Mouse (Mus musculus) liver, embryonic 16.5 days (tissue): Measurements from ENCODE around the gene Nrp2. TPM values are rescaled to one million over a fixed set of nuclear protein-coding genes. Genes with fewer than 3 reads are reported as not detected.

Experiments
- ATAC-seq: fragments of 200-750 bp; cut with Nextera tagmentation; 2 replicates; pipeline ENCODE4 v1.8.0; 2017; ENCODE audit warnings: low read depth, mild to moderate bottlenecking, moderate number of reproducible peaks, moderate library complexity
- H3K27ac ChIP-seq: fragments of 300-500 bp; sonication (generic); 2 replicates; pipeline ENCODE4 v1.5.1; 2014; ENCODE audit warnings: mild to moderate bottlenecking, low read length
- H3K27me3 ChIP-seq: fragments of 300-500 bp; sonication (generic); 2 replicates; pipeline ENCODE4 v1.6.1; 2014; ENCODE audit warnings: low read depth, low read length, mixed read lengths; ENCODE audit not compliant: control insufficient read depth, insufficient read depth
- H3K36me3 ChIP-seq: fragments of 300-500 bp; sonication (generic); 2 replicates; pipeline ENCODE4 v1.6.1; 2014; ENCODE audit warnings: mild to moderate bottlenecking; ENCODE audit not compliant: control insufficient read depth, insufficient read depth
- H3K4me1 ChIP-seq: fragments of 300-500 bp; sonication (generic); 2 replicates; pipeline ENCODE4 v1.6.1; 2014; ENCODE audit warnings: low read depth, low read length, mixed read lengths; ENCODE audit not compliant: control insufficient read depth
- H3K4me2 ChIP-seq: fragments of 300-500 bp; sonication (generic); 2 replicates; pipeline ENCODE4 v1.6.1; 2014; ENCODE audit warnings: low read depth, low read length, mixed read lengths
- H3K4me3 ChIP-seq: fragments of 300-500 bp; sonication (generic); 2 replicates; pipeline ENCODE4 v1.5.1; 2014; ENCODE audit warnings: low read depth, mild to moderate bottlenecking, low read length
- H3K9ac ChIP-seq: fragments of 300-500 bp; sonication (generic); 2 replicates; pipeline ENCODE4 v1.6.1; 2014; ENCODE audit warnings: low read depth, low read length
- H3K9me3 ChIP-seq: fragments of 300-500 bp; sonication (generic); replicated peaks from 2 replicates; pipeline ENCODE4 v1.6.1; 2016; ENCODE audit warnings: low read length; ENCODE audit not compliant: control insufficient read depth
- WGBS: fragments of 180-500 bp; shearing (Covaris S2); extraction: QIAGEN DNeasy Blood & Tissue Kit; methylation state at CpG from one replicate; pipeline ENCODE4 v1.1.7; 2014; ENCODE audit not compliant: insufficient replicate concordance; 5-methylcytosine and 5-hydroxymethylcytosine counted together
- polyA plus RNA-seq: library from polyadenylated mRNA; unstranded; fragments of >200 nt; fragmentation: Nextera tagmentation; extraction: Ambion mirVana; gene quantifications from 2 replicates; pipeline ENCODE4 v1.2.1, GENCODE M21; 2015

Nrp2 gene
- polyA plus RNA-seq, 1 experiment from 2014 or later = 0.91 TPM

DNA sequence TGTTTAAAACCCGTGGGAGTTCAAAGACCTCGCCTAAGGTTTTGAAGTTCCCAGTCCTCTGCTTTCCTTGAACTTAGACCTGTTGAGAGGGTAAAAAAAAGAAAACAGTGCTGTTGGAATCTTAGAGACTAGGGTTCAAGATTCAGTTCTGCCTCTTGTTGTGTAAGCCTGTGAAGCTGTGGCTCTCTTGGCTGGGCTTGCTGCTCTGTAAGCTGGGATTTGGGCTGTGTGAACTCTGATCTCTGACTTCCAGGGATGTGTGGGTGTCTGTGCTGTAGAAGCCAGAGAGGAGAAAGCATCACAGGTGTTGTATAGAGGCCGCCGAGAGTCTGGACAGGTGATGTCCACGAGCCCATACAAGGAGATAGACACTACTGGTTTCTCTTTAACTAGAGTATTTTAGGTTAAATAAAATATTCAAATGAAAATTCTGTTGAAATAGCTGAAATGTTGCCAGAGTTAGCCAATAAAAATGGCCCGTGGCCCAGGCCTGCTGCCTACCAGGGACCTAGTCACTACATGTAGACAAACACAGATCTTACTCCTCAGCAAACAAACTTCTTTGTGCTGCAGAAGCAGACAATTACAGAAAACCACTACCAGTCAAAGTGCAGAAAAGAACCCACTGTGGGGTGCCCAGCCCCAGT lies 120.6 kb downstream of the Nrp2 start:
- 49% methylated on average over 6 of the region's 6 CpGs for WGBS
- H3K27me3 ChIP-seq = no peaks in the 10 kb centered on the region
- no peaks in the 10 kb centered on the region for H3K9me3 ChIP-seq
- no peaks in the 10 kb centered on the region for H3K36me3 ChIP-seq
- H3K27ac ChIP-seq = no peak overlapping the region
- no peak overlapping the region for H3K9ac ChIP-seq
- ATAC-seq = no peak
- H3K4me3 ChIP-seq = no peak overlapping the region
- H3K4me2 ChIP-seq = no peak overlapping the region
- no peaks in the 10 kb centered on the region for H3K4me1 ChIP-seq

DNA sequence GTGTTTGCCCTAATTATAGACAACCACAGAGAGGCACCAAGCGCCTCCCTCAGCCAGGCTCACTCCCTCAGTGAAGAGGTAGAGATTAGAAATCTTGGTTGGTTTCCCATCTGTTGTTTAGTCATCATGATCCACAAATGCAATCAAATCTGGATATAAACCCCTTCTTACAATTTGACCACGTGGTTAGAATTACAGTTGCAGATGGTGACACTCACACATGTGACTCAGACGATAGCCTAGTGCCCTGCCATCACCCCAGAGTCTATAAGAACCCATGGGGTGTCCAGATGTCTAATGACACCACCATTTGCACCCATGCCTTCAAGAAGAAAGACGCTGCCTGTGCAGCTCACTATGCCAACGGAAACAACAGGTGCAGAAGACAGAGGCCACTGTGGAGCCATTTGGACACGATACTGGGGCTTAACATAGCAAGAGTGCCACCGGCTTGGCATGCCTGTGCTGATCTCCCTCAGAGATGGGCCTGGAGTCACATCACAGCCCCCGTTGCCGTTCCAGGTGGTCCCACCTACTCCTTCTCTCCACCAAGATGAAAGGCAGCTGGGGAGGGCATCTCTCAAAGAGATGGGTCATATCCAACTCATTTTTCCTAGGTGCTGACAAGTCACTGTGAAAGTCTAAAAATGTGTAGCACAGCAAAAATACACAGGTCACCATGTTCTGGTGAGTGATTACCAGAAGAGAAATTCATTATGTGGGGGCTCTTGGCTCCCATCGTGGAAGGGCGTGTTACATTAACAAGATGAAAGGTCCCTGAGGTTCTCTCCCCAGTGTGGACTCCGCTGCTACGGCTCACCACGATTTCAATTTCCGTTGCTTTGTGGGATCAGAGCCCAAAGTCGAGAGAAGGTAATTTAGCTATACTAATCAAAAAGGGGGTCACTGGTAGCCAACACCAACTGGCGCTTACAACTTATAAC lies 123.0 kb downstream of the Nrp2 start:
- no peaks in the 10 kb centered on the region for H3K9me3 ChIP-seq
- H3K4me3 ChIP-seq = no peak overlapping the region
- no peak for ATAC-seq
- no peaks in the 10 kb centered on the region for H3K36me3 ChIP-seq
- H3K27me3 ChIP-seq = no peaks in the 10 kb centered on the region
- H3K9ac ChIP-seq = no peak overlapping the region
- no peak overlapping the region for H3K4me2 ChIP-seq
- H3K27ac ChIP-seq = no peak overlapping the region
- 69% methylated on average over 17 of the region's 17 CpGs for WGBS
- no peaks in the 10 kb centered on the region for H3K4me1 ChIP-seq

DNA sequence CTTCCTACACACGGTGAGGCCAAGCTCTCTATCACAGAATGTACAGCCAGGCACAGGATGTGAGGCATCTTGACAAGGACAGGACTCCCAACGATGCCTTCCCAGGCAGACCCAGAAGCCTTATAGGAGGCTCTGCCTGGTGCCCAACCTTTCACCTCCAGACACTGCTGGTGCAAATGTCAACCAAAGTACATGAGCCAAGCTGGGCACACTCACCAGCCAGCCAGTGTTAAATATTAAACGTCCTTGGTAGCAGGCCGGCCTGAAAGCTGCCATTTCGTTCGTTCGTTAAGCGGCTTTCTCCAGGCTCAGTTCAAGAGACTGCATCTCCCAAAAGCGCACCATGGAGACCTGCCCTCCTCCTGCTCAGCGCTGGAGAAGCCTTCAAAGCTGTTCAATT lies 124.2 kb downstream of the Nrp2 start:
- Histone ChIP-seq H3K4me1 (no peaks in the 10 kb centered on the region), H3K4me3 (no peak overlapping the region), H3K27me3 (no peaks in the 10 kb centered on the region), H3K27ac (no peak overlapping the region), H3K36me3 (no peaks in the 10 kb centered on the region), H3K9ac (no peak overlapping the region), H3K9me3 (no peaks in the 10 kb centered on the region), H3K4me2 (no peak overlapping the region)
- 46% methylated on average over 10 of the region's 10 CpGs for WGBS
- ATAC-seq = peak; percentile 21; the same call in 1 of the 2 replicates

DNA sequence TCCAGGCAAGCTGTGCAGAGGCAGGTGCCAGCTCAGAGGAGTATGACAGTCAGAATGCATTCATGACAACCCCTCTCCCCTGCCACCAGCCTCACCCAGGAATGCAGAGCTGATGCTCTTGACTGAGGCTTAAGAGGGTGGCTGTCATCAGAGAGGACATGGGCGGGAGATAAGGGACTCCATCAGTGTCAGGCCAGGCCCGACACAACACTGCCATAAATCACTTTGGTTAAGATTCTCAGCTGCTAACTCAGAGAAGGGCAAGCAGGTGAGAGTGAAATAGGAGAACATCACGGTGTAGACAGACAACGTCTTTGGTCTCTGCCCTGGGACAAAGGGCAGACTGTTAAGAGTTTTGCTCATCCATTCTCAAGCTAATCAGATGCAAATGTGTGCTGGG lies 125.1 kb downstream of the Nrp2 start:
- H3K9me3 ChIP-seq = no peaks in the 10 kb centered on the region
- no peak overlapping the region for H3K4me2 ChIP-seq
- no peaks in the 10 kb centered on the region for H3K4me1 ChIP-seq
- WGBS = 44% methylated on average over 4 of the region's 4 CpGs
- H3K27ac ChIP-seq = no peak overlapping the region
- H3K4me3 ChIP-seq = no peak overlapping the region
- H3K9ac ChIP-seq = no peak overlapping the region
- H3K27me3 ChIP-seq = no peaks in the 10 kb centered on the region
- no peak for ATAC-seq
- H3K36me3 ChIP-seq = no peaks in the 10 kb centered on the region

DNA sequence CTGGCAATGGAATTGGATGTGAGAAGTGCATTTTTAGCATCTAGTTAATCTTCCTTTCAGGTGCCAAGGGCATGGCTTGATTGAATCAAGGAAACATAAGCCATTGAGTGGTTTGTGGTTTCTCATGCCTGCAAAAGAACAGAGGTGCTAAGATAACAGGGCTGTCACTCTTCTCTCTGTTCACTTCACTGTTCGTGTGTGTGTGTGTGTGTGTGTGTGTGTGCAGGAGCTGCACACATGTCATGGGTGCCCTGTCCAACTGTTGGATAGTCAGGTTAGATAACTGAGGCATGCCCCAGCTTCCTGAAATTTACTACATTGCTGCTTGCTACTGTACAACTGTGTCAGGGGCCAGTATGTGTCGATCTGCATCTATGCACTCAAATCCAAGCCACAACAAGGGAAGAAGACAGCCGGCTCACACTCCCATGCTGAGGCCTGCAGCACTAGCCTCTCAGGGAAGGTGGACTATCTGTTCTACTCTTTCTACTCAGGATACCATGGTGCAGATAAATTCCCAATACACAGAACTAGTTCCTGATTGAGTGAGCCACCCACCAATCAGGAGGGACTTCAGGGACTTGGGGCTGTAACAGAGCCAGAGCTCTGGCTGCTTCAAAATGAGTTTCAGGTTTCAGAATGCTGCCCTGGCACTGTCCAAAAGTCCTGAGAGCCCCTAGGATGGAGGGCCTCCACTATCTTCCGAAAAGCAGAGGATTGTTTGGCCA lies 126.8 kb downstream of the Nrp2 start:
- ATAC-seq = no peak
- Histone ChIP-seq H3K9ac (no peak overlapping the region), H3K27ac (no peak overlapping the region), H3K4me3 (no peak overlapping the region), H3K36me3 (no peaks in the 10 kb centered on the region), H3K9me3 (no peaks in the 10 kb centered on the region), H3K4me2 (no peak overlapping the region), H3K27me3 (no peaks in the 10 kb centered on the region), H3K4me1 (no peaks in the 10 kb centered on the region)
- WGBS = 33% methylated on average over 4 of the region's 4 CpGs

DNA sequence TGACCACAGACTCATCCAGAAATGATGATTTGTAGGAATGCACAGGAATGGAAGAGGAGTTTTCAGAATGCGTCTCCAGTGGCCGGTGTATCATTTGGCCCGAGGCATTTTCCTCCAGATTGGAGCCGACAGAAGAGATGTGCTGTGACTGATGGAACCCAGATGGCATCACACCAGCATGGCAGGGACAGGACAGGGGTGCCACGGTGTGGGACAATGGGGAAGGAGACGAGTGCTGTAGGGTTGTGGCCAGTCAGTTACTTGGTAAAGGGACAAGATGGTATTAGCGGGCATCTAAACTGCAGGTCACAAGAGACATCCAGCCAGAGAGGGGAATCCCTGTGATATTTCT lies 127.3 kb downstream of the Nrp2 start:
- 65% methylated on average over 7 of the region's 7 CpGs for WGBS
- H3K36me3 ChIP-seq = no peaks in the 10 kb centered on the region

DNA sequence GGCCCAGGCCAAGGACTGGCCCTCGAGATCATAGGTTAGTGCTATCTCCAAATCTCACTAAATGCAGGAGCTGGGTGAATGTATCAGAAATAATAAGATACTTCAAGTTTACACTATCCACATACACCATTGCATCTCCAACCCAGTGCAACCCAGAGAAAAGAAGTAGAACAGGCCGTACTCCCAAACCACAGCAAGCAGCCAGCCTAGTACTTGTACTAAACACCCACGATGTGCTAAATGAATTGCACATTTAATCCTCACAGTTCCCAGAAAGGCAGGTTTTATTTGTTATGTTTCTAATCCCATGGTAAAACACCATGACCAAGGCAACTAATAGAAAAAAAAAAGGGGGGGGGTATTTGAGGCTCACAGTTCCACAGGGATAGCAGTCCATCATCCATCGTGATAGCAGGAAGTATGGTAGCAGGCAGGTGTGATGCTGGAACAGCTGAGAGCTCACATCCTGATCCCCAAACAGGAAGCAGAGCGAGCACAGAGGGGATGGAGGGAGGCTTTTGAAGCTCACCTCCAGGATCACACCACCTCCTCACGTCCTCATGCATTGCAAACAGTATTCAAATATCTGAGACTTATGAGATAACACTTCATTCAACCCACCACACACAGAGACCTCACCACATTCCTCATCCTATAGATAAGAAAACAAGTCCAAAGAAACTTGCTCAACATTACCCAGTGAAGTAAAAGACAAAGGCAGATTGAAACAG lies 128.8 kb downstream of the Nrp2 start:
- WGBS = 50% methylated on average over 6 of the region's 6 CpGs
- no peaks in the 10 kb centered on the region for H3K9me3 ChIP-seq
- H3K4me3 ChIP-seq = no peak overlapping the region
- no peak for ATAC-seq
- H3K9ac ChIP-seq = no peak overlapping the region
- no peaks in the 10 kb centered on the region for H3K4me1 ChIP-seq
- no peak overlapping the region for H3K27ac ChIP-seq
- no peaks in the 10 kb centered on the region for H3K27me3 ChIP-seq
- no peak overlapping the region for H3K4me2 ChIP-seq
- no peaks in the 10 kb centered on the region for H3K36me3 ChIP-seq

More for the DNA sequence above, 127.3 kb downstream of the Nrp2 start:
- Histone ChIP-seq H3K27ac (no peak overlapping the region), H3K4me1 (no peaks in the 10 kb centered on the region), H3K4me3 (no peak overlapping the region), H3K9ac (no peak overlapping the region), H3K9me3 (no peaks in the 10 kb centered on the region), H3K27me3 (no peaks in the 10 kb centered on the region), H3K4me2 (no peak overlapping the region)
- no peak for ATAC-seq

DNA sequence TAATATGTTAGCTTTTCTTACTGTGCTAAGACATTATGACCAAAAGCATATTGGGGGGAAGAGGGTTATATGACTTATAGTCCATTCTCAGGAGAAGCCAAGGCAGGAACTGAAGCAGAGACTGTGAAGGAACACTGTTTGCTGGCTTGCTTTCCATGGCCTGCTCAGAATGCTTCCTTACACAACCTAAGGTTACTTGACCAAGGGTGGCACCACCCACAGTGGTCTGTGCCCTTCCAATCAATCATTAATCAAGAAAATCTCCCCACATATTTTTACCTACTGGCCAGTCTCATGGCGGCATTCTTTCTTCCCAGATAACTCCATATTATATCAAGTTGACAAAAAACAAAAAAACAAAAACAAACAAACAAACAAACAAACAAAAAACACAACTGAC lies 130.3 kb downstream of the Nrp2 start:
- WGBS = 61% methylated on average over 1 of the region's 1 CpGs
- ATAC-seq = no peak

More for the DNA sequence above, 130.3 kb downstream of the Nrp2 start:
- Histone ChIP-seq H3K27me3 (no peaks in the 10 kb centered on the region), H3K27ac (no peak overlapping the region), H3K9ac (no peak overlapping the region), H3K4me3 (no peak overlapping the region), H3K9me3 (no peaks in the 10 kb centered on the region), H3K4me1 (no peaks in the 10 kb centered on the region), H3K36me3 (no peaks in the 10 kb centered on the region), H3K4me2 (no peak overlapping the region)
